Mouse (Mus musculus) cerebellum, adult 8-10 months (tissue): ENCODE results near the gene Plekhg1.

Experiments used
- DNase-seq: peaks from one replicate; pipeline ENCODE4 v3.0.0; 2022

Gene Plekhg1

GRCm38 (mm10) chr10:3740148-3740503, at the start of gene Plekhg1:
TSS of gene Plekhg1 (plus strand) at chr10:3740364.
- peak; percentile 31 for DNase-seq

- DNase-seq, result no peak
Observed at GRCm38 (mm10) chr10:3692791-3693190, 47.4 kb upstream of the Plekhg1 start.

GRCm38 (mm10) chr10:3693699-3694280, 46.4 kb upstream of the Plekhg1 start:
- no peak for DNase-seq

- DNase-seq, result no peak
Observed at GRCm38 (mm10) chr10:3695332-3695905, 44.7 kb upstream of the Plekhg1 start.

GRCm38 (mm10) chr10:3696727-3697348, 43.3 kb upstream of the Plekhg1 start:
- no peak for DNase-seq

GRCm38 (mm10) chr10:3697500-3697899, 42.7 kb upstream of the Plekhg1 start:
- DNase-seq, result no peak

- DNase-seq, result no peak
Observed at GRCm38 (mm10) chr10:3700225-3701073, 39.7 kb upstream of the Plekhg1 start.

GRCm38 (mm10) chr10:3701832-3702231, 38.3 kb upstream of the Plekhg1 start:
- no peak for DNase-seq

GRCm38 (mm10) chr10:3702585-3702984, 37.6 kb upstream of the Plekhg1 start:
- DNase-seq, result no peak

- DNase-seq, result no peak
Observed at GRCm38 (mm10) chr10:3706231-3706630, 33.9 kb upstream of the Plekhg1 start.

GRCm38 (mm10) chr10:3710081-3710480, 30.1 kb upstream of the Plekhg1 start:
- DNase-seq, result no peak

GRCm38 (mm10) chr10:3715302-3715943, 24.7 kb upstream of the Plekhg1 start:
- peak; percentile 10 for DNase-seq

GRCm38 (mm10) chr10:3718021-3718865, 21.9 kb upstream of the Plekhg1 start:
- peak; percentile 8 for DNase-seq

GRCm38 (mm10) chr10:3720296-3720695, 19.9 kb upstream of the Plekhg1 start:
- DNase-seq, result no peak

GRCm38 (mm10) chr10:3722339-3722738, 17.8 kb upstream of the Plekhg1 start:
- DNase-seq, result no peak

- DNase-seq, result no peak
Observed at GRCm38 (mm10) chr10:3724665-3725064, 15.5 kb upstream of the Plekhg1 start.

- no peak for DNase-seq
Observed at GRCm38 (mm10) chr10:3729666-3730065, 10.5 kb upstream of the Plekhg1 start.

GRCm38 (mm10) chr10:3730314-3730713, 9.8 kb upstream of the Plekhg1 start:
- DNase-seq, result no peak

- DNase-seq, result no peak
Observed at GRCm38 (mm10) chr10:3737034-3737433, 3.1 kb upstream of the Plekhg1 start.

GRCm38 (mm10) chr10:3740504-3741388, 582 bp downstream of the Plekhg1 start:
- DNase-seq, result peak; percentile 7

- no peak for DNase-seq
Observed at GRCm38 (mm10) chr10:3741791-3742190, 1.6 kb downstream of the Plekhg1 start.
